Mouse (Mus musculus) hindbrain, embryonic 15.5 days (tissue): ENCODE data around the gene Ccl11. TPM values are rescaled to one million over a fixed set of nuclear protein-coding genes. Genes with fewer than 3 reads are reported as not detected.

Source experiments
- ATAC-seq: fragments of 200-750 bp; cut with Nextera tagmentation; 2 replicates; pipeline ENCODE4 v1.8.0; 2017; ENCODE audit warnings: low read depth, moderate number of reproducible peaks, moderate TSS enrichment; ENCODE audit not compliant: low FRiP score
- H3K27ac ChIP-seq: fragments of 300-500 bp; sonication (generic); replicated peaks from 2 replicates; pipeline ENCODE4 v1.5.1; 2015; ENCODE audit warnings: mild to moderate bottlenecking, inconsistent platforms
- H3K27me3 ChIP-seq: fragments of 300-500 bp; sonication (generic); 2 replicates; pipeline ENCODE4 v1.6.1; 2015; ENCODE audit warnings: control low read depth, inconsistent platforms
- H3K36me3 ChIP-seq: fragments of 300-500 bp; sonication (generic); 2 replicates; pipeline ENCODE4 v1.6.1; 2015; ENCODE audit warnings: control low read depth, inconsistent platforms
- H3K4me1 ChIP-seq: fragments of 300-500 bp; sonication (generic); replicated peaks from 2 replicates; pipeline ENCODE4 v1.6.1; 2015; ENCODE audit warnings: control low read depth, inconsistent platforms
- H3K4me2 ChIP-seq: fragments of 300-500 bp; sonication (generic); 2 replicates; pipeline ENCODE4 v1.6.1; 2015; ENCODE audit warnings: moderate library complexity, mild to moderate bottlenecking, inconsistent platforms
- H3K4me3 ChIP-seq: fragments of 300-500 bp; sonication (generic); 2 replicates; pipeline ENCODE4 v1.5.1; 2015; ENCODE audit warnings: mild to moderate bottlenecking, inconsistent platforms
- H3K9ac ChIP-seq: fragments of 300-500 bp; sonication (generic); 2 replicates; pipeline ENCODE4 v1.6.1; 2015; ENCODE audit warnings: inconsistent platforms
- H3K9me3 ChIP-seq: fragments of 300-500 bp; sonication (generic); 2 replicates; pipeline ENCODE4 v1.6.1; 2016; ENCODE audit warnings: control low read depth, inconsistent platforms
- WGBS: fragments of 180-500 bp; shearing (Covaris S2); methylation state at CpG from one replicate; pipeline ENCODE4 v1.1.7; 2015; 5-methylcytosine and 5-hydroxymethylcytosine counted together
- polyA plus RNA-seq: library from polyadenylated mRNA; unstranded; fragments of >200 nt; fragmentation: Nextera tagmentation; extraction: Ambion mirVana; gene quantifications from 2 replicates; pipeline ENCODE4 v1.2.1, GENCODE M21; 2015

The Ccl11 gene
- polyA plus RNA-seq: 0.27 and 0.54 TPM in 2 replicates

DNA sequence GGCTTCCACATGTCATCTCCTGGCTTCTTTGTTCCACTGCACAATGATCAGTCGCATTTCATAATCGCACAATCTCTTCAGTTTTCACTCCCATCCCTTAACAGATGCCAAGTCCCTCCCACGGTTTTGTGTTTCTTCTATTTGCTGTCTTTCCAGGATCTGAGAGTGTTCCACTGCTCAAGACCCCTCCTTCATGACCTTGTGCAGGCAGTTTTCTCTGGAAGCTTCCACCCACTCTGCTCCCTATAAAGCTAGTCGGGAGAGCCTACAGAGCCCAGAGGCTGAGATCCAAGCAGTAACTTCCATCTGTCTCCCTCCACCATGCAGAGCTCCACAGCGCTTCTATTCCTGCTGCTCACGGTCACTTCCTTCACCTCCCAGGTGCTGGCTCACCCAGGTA lies at the start of gene Ccl11:
Gene Ccl11, plus strand, starts transcription at position 178 of the 400 bp plus-strand sequence.
- H3K4me1 ChIP-seq: no peaks in the 10 kb centered on the region
- H3K27me3 ChIP-seq: no peaks in the 10 kb centered on the region
- no peaks in the 10 kb centered on the region for H3K36me3 ChIP-seq
- H3K4me2 ChIP-seq: no peak within 1 kb of the TSS
- no peak within 1 kb of the TSS for H3K9ac ChIP-seq
- H3K27ac ChIP-seq: no peak within 1 kb of the TSS
- H3K9me3 ChIP-seq: no peaks in the 10 kb centered on the region
- WGBS: 80% methylated on average over 6 of the region's 6 CpGs
- ATAC-seq: no peak
- no peak within 1 kb of the TSS for H3K4me3 ChIP-seq

- no peaks in the 10 kb centered on the region for H3K9me3 ChIP-seq
Measured at GRCm38 (mm10) chr11:82010115-82010514, 47.5 kb upstream of the Ccl11 start.

GRCm38 (mm10) chr11:82011411-82012193 lies 46.0 kb upstream of the Ccl11 start:
- no peak overlapping the region for H3K9ac ChIP-seq
- H3K4me1 ChIP-seq: peaks cover 9% of the 10 kb centered on the region
- WGBS: 57% methylated on average over 8 of the region's 8 CpGs
- H3K36me3 ChIP-seq: no peaks in the 10 kb centered on the region
- H3K4me2 ChIP-seq: no peak overlapping the region
- no peak overlapping the region for H3K4me3 ChIP-seq
- H3K27me3 ChIP-seq: no peaks in the 10 kb centered on the region
- ATAC-seq: no peak
- H3K27ac ChIP-seq: no peak overlapping the region
- H3K9me3 ChIP-seq: no peaks in the 10 kb centered on the region

More at GRCm38 (mm10) chr11:82010115-82010514, 47.5 kb upstream of the Ccl11 start:
- Histone ChIP-seq H3K27me3 (no peaks in the 10 kb centered on the region), H3K4me2 (no peak overlapping the region), H3K36me3 (no peaks in the 10 kb centered on the region), H3K27ac (no peak overlapping the region), H3K4me1 (peaks cover 10% of the 10 kb centered on the region), H3K9ac (no peak overlapping the region), H3K4me3 (no peak overlapping the region)
- 92% methylated on average over 3 of the region's 3 CpGs for WGBS
- no peak for ATAC-seq

GRCm38 (mm10) chr11:82013756-82014155 lies 43.9 kb upstream of the Ccl11 start:
- WGBS: 27% methylated on average over 1 of the region's 1 CpGs
- H3K4me3 ChIP-seq: no peak overlapping the region

DNA sequence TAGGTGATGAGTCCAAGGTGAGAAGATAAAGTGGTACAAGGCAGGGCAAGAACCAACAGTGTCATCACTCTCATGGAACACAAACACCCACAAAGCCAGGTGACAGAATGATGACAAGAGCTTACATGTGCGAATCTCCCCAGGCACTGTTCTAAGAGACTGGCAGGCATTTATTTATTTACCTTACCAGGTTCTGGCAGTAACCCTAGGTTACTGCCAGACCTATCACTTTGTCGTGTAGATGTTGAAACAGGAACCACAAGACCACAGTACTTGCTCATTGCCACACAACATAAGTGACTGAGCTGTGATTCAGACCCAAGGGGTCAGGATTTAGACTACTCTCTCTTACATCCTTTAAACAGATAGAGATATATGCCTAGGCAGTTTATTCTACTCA lies 42.6 kb upstream of the Ccl11 start:
- Histone ChIP-seq H3K9ac (no peak overlapping the region), H3K27ac (no peak overlapping the region), H3K4me3 (no peak overlapping the region), H3K4me1 (no peaks in the 10 kb centered on the region), H3K27me3 (no peaks in the 10 kb centered on the region), H3K36me3 (no peaks in the 10 kb centered on the region), H3K4me2 (no peak overlapping the region), H3K9me3 (no peaks in the 10 kb centered on the region)
- no peak for ATAC-seq
- WGBS: 81% methylated on average over 2 of the region's 2 CpGs

More at GRCm38 (mm10) chr11:82013756-82014155, 43.9 kb upstream of the Ccl11 start:
- no peak overlapping the region for H3K9ac ChIP-seq
- no peaks in the 10 kb centered on the region for H3K4me1 ChIP-seq
- no peaks in the 10 kb centered on the region for H3K36me3 ChIP-seq
- H3K4me2 ChIP-seq: no peak overlapping the region
- H3K27ac ChIP-seq: no peak overlapping the region
- H3K27me3 ChIP-seq: no peaks in the 10 kb centered on the region
- H3K9me3 ChIP-seq: no peaks in the 10 kb centered on the region
- ATAC-seq: no peak

DNA sequence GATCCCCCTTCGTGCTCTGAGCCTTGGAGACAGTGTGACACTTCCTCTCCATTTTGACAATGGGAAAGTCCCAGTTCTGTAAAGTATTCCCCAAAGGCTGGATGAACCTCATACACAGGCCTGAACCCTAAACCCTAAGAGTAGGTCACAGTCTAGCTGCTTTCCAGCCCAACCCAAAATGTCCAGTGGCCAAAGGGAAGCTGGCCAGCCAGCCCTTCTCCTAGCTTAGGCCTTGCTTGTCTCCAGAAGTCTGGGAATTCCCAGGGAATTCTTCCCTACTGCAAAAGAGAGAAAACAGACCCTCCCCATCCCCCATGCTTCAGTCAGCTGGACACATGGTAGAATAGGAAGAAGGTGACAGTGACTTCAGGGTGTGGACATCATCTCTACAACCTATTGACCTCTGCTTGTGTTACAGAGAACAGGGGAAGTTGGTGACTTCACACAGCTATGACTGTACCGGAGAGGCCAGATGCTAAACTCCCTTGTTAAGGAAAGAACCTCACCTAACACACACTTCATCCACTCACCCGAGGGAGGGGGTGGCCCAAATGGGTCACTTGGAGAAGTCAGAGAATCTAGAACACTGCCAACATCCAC lies 41.3 kb upstream of the Ccl11 start:
- H3K27ac ChIP-seq: no peak overlapping the region
- 82% methylated on average over 3 of the region's 3 CpGs for WGBS
- no peaks in the 10 kb centered on the region for H3K27me3 ChIP-seq
- no peak overlapping the region for H3K9ac ChIP-seq
- no peak for ATAC-seq
- H3K4me3 ChIP-seq: no peak overlapping the region
- no peaks in the 10 kb centered on the region for H3K4me1 ChIP-seq
- no peaks in the 10 kb centered on the region for H3K36me3 ChIP-seq
- no peak overlapping the region for H3K4me2 ChIP-seq
- H3K9me3 ChIP-seq: no peaks in the 10 kb centered on the region

GRCm38 (mm10) chr11:82019389-82019788 lies 38.2 kb upstream of the Ccl11 start:
- Histone ChIP-seq H3K9me3 (no peaks in the 10 kb centered on the region), H3K4me3 (no peak overlapping the region), H3K27ac (no peak overlapping the region), H3K27me3 (no peaks in the 10 kb centered on the region), H3K4me2 (no peak overlapping the region), H3K36me3 (no peaks in the 10 kb centered on the region), H3K4me1 (no peaks in the 10 kb centered on the region), H3K9ac (no peak overlapping the region)
- ATAC-seq: no peak
- 29% methylated on average over 2 of the region's 2 CpGs for WGBS

GRCm38 (mm10) chr11:82019793-82020192 lies 37.8 kb upstream of the Ccl11 start:
- Histone ChIP-seq H3K9ac (no peak overlapping the region), H3K27ac (no peak overlapping the region), H3K36me3 (no peaks in the 10 kb centered on the region), H3K4me1 (no peaks in the 10 kb centered on the region), H3K4me2 (no peak overlapping the region), H3K9me3 (no peaks in the 10 kb centered on the region), H3K27me3 (no peaks in the 10 kb centered on the region), H3K4me3 (no peak overlapping the region)
- no peak for ATAC-seq

DNA sequence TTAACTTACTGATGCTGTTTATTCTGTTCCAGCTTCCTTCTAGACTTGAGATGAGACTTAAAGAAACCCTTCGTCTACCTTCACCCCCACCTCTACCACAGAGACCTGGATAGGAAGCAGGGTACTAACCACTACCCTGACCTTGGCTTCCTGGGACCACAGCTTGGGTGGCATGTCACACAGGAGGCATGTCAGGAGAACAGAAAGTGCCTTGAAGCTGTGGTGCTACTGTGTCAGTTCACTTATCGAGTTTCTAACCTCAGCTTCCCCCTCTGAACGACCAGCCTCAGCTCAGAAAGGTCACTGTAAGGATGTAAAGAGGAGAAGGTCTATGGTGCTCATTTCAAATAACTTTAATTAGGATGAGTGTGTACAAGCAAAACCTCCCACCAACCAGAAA lies 36.2 kb upstream of the Ccl11 start:
- Histone ChIP-seq H3K4me2 (no peak overlapping the region), H3K27me3 (no peaks in the 10 kb centered on the region), H3K9me3 (no peaks in the 10 kb centered on the region), H3K4me3 (no peak overlapping the region), H3K4me1 (no peaks in the 10 kb centered on the region), H3K9ac (no peak overlapping the region), H3K27ac (no peak overlapping the region), H3K36me3 (no peaks in the 10 kb centered on the region)
- 77% methylated on average over 3 of the region's 3 CpGs for WGBS
- ATAC-seq: no peak

GRCm38 (mm10) chr11:82022504-82023056 lies 35.0 kb upstream of the Ccl11 start:
- Histone ChIP-seq H3K9ac (no peak overlapping the region), H3K4me3 (no peak overlapping the region), H3K36me3 (no peaks in the 10 kb centered on the region), H3K27me3 (no peaks in the 10 kb centered on the region), H3K9me3 (no peaks in the 10 kb centered on the region), H3K4me2 (no peak overlapping the region), H3K27ac (no peak overlapping the region), H3K4me1 (no peaks in the 10 kb centered on the region)
- ATAC-seq: no peak
- 95% methylated on average over 6 of the region's 6 CpGs for WGBS

DNA sequence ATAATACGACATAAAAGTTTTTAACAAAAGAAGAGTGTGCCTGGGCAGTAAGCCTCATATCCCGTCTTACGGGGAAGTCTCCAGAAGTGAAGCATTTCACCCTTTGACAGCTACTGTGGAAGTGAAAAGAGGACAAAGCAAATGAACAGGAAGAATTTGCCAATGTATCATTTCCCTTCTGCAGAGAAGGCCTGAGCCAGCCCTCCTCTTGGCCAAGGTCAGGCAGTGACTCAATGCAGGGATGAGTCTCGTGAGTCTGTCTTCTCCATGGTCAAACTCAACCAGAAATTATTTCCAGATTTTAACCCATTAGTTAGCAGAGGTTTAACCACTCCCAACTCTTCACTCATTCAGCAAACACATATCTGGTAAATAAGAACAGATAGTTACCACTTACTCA lies 33.9 kb upstream of the Ccl11 start:
- 80% methylated on average over 4 of the region's 4 CpGs for WGBS
- Histone ChIP-seq H3K27ac (no peak overlapping the region), H3K4me3 (no peak overlapping the region), H3K4me2 (no peak overlapping the region), H3K9me3 (no peaks in the 10 kb centered on the region), H3K36me3 (no peaks in the 10 kb centered on the region), H3K9ac (no peak overlapping the region), H3K4me1 (no peaks in the 10 kb centered on the region), H3K27me3 (no peaks in the 10 kb centered on the region)
- ATAC-seq: no peak

- Histone ChIP-seq H3K27ac (no peak overlapping the region), H3K27me3 (no peaks in the 10 kb centered on the region), H3K4me1 (peaks cover 13% of the 10 kb centered on the region), H3K4me2 (no peak overlapping the region), H3K9ac (no peak overlapping the region), H3K36me3 (no peaks in the 10 kb centered on the region), H3K4me3 (no peak overlapping the region), H3K9me3 (no peaks in the 10 kb centered on the region)
- 87% methylated on average over 2 of the region's 2 CpGs for WGBS
- no peak for ATAC-seq
Measured at GRCm38 (mm10) chr11:82030171-82030570, 27.5 kb upstream of the Ccl11 start.
